8 mouse cellular contexts compared by ENCODE assay signal in genomic region chr9:119052154-119052944, GRCm38 (mm10). TPM values are rescaled to one million over a fixed set of nuclear protein-coding genes. Genes with fewer than 3 reads are reported as not detected.
DNase-seq lines count a peak whose midpoint lies in the region; ATAC-seq and TF ChIP-seq lines count a peak whose summit lies in the region.

TSS of gene Vill (plus strand) at chr9:119052778.

- H3K4me1 ChIP-seq in forebrain, embryonic 16.5 days (replicated peaks; ENCODE audit: control insufficient read depth, insufficient read depth, low read length) = peaks cover 7% of the 10 kb centered on the region
- peaks cover 36% of the 10 kb centered on the region for H3K4me1 ChIP-seq in kidney, embryonic 15.5 days

- ATAC-seq in forebrain, embryonic 16.5 days = peak; percentile 40; the same call in 1 of the 2 replicates
- peak; percentile 96 for ATAC-seq in kidney, embryonic 15.5 days (replicated peaks; ENCODE audit: low FRiP score)

- H3K4me2 ChIP-seq in forebrain, embryonic 16.5 days (ENCODE audit: low read length) = peak within 1 kb of the TSS; percentile 37
- H3K4me2 ChIP-seq in kidney, embryonic 15.5 days = peak within 1 kb of the TSS; percentile 79

- H3K9me3 ChIP-seq in forebrain, embryonic 16.5 days (ENCODE audit: control insufficient read depth, low read length) = no peaks in the 10 kb centered on the region
- H3K9me3 ChIP-seq in kidney, embryonic 15.5 days (replicated peaks) = no peaks in the 10 kb centered on the region

- H3K4me3 ChIP-seq in forebrain, embryonic 16.5 days (replicated peaks; ENCODE audit: low read length) = peak within 1 kb of the TSS; percentile 11; the same call in 1 of the 2 replicates
- peak within 1 kb of the TSS; percentile 53 for H3K4me3 ChIP-seq in kidney, embryonic 15.5 days (replicated peaks)
- H3K4me3 ChIP-seq in layer of hippocampus, adult 2 months = no peak within 1 kb of the TSS

- 20% methylated on average over 22 of the region's 22 CpGs for WGBS in forebrain, embryonic 16.5 days
- WGBS in kidney, embryonic 15.5 days = 10% methylated on average over 22 of the region's 22 CpGs

- no peak within 1 kb of the TSS for H3K9ac ChIP-seq in forebrain, embryonic 16.5 days (replicated peaks; ENCODE audit: low read depth, low read length)
- H3K9ac ChIP-seq in kidney, embryonic 15.5 days = peak within 1 kb of the TSS; percentile 52

- H3K27ac ChIP-seq in forebrain, embryonic 16.5 days (ENCODE audit: low read length) = no peak within 1 kb of the TSS
- peak within 1 kb of the TSS; percentile 69 for H3K27ac ChIP-seq in kidney, embryonic 15.5 days
- H3K27ac ChIP-seq in layer of hippocampus, adult 2 months = no peak within 1 kb of the TSS

- no peaks in the 10 kb centered on the region for H3K36me3 ChIP-seq in forebrain, embryonic 16.5 days (ENCODE audit: control insufficient read depth, insufficient read depth)
- no peaks in the 10 kb centered on the region for H3K36me3 ChIP-seq in kidney, embryonic 15.5 days

- DNase-seq in urinary bladder, postnatal 36 days (ENCODE audit: low spot score in 2 of 2) = peak; percentile 58 to 75
- no peak for DNase-seq in urinary bladder, postnatal 25 days (ENCODE audit: low spot score)
- DNase-seq in lung, postnatal 25 days (ENCODE audit: low spot score) = peak; percentile 75
- no peak for DNase-seq in layer of hippocampus, adult 2 months (ENCODE audit: low spot score in 2 of 2)
- no peak for DNase-seq in cerebellum, adult 9-10 months
- DNase-seq in right cerebral cortex, postnatal 14 days = no peak

- no peak for TF ChIP-seq CTCF in layer of hippocampus, adult 2 months (conservative IDR thresholded peaks at IDR 0.05)

- H3K27me3 ChIP-seq in forebrain, embryonic 16.5 days (replicated peaks; ENCODE audit: control insufficient read depth, insufficient read depth, low read length) = no peaks in the 10 kb centered on the region
- H3K27me3 ChIP-seq in kidney, embryonic 15.5 days = no peaks in the 10 kb centered on the region

RNA-seq across cellular contexts. Expression of gene Vill, which starts in this region (rescaled TPM):
- 1.5 and 2.8 TPM in 2 replicates for polyA plus RNA-seq in forebrain, embryonic 16.5 days (2015; fragmentation: Nextera tagmentation; extraction: Ambion mirVana)
- polyA plus RNA-seq in kidney, embryonic 15.5 days (2015; fragmentation: Nextera tagmentation; extraction: Ambion mirVana) = 36.4 and 46.2 TPM in 2 replicates
- total RNA-seq in layer of hippocampus, adult 2 months (2021) = under 1 TPM; 0.54 to 0.71 TPM

Comparison
In these comparisons a context has a peak if more than half of its experiments do, and no peak if none do; other contexts are left out.
1. DNase-seq: peak in urinary bladder, postnatal 36 days (2 of 2) and lung, postnatal 25 days (single experiment); none in urinary bladder, postnatal 25 days (single experiment), layer of hippocampus, adult 2 months (0 of 2), cerebellum, adult 9-10 months (single experiment) and right cerebral cortex, postnatal 14 days (single experiment).